Mouse (Mus musculus) MEL (cell line): Measurements from ENCODE around the gene Ctrb1. TPM values are rescaled to one million over a fixed set of nuclear protein-coding genes. Genes with fewer than 3 reads are reported as not detected.

ENCODE experiments used
- DNase-seq: peaks from one replicate; pipeline ENCODE4 v3.0.0; 2011; ENCODE audit warnings: low read depth, low spot score
- H3K27ac ChIP-seq: 2 replicates; pipeline ENCODE4 v1.5.1; 2012; ENCODE audit warnings: low read depth, mild to moderate bottlenecking, control low read depth, low read length, moderate library complexity; ENCODE audit not compliant: control insufficient read depth
- H3K27me3 ChIP-seq, 2 experiments: fragments of 150-350 bp in 1 of 2; sonication (generic) in 1 of 2; 2 replicates each; pipeline ENCODE4 v1.6.1; 2012; ENCODE audit warnings: low read length in 2 of 2, mild to moderate bottlenecking in 2 of 2, improper control_type of control experiment in 1 of 2, moderate library complexity in 1 of 2; ENCODE audit not compliant: insufficient read depth in 2 of 2, control insufficient read depth in 1 of 2
- H3K36me3 ChIP-seq, 2 experiments: 2 replicates each; pipeline ENCODE4 v1.6.1; 2012 to 2014; ENCODE audit warnings: low read length in 2 of 2, improper control_type of control experiment in 1 of 2, inconsistent platforms in 1 of 2, mild to moderate bottlenecking in 1 of 2; ENCODE audit not compliant: insufficient read depth in 2 of 2, control insufficient read depth in 1 of 2
- H3K4me1 ChIP-seq, 2 experiments: fragments of 150-350 bp in 1 of 2; sonication (generic) in 1 of 2; 2 replicates each; pipeline ENCODE4 v1.6.1; 2012; ENCODE audit warnings: low read length in 2 of 2, improper control_type of control experiment in 1 of 2, mild to moderate bottlenecking in 1 of 2; ENCODE audit not compliant: insufficient read depth in 2 of 2, control insufficient read depth in 1 of 2
- H3K4me3 ChIP-seq, 2 experiments: fragments of 150-350 bp in 1 of 2; sonication (generic) in 1 of 2; 2 replicates each; pipeline ENCODE4 v1.5.1; 2012; ENCODE audit warnings: low read depth in 2 of 2, low read length in 2 of 2, mild to moderate bottlenecking in 2 of 2, moderate library complexity in 2 of 2, control low read depth in 1 of 2, improper control_type of control experiment in 1 of 2; ENCODE audit not compliant: control insufficient read depth in 1 of 2, insufficient read depth in 1 of 2
- H3K79me2 ChIP-seq: 2 replicates; pipeline ENCODE4 v1.6.1; 2012; ENCODE audit warnings: mild to moderate bottlenecking, low read length, moderate library complexity; ENCODE audit not compliant: control insufficient read depth, poor library complexity, insufficient read depth
- H3K9ac ChIP-seq: 2 replicates; pipeline ENCODE4 v1.6.1; 2012; ENCODE audit warnings: low read depth, mild to moderate bottlenecking, control low read depth, low read length, moderate library complexity; ENCODE audit not compliant: control insufficient read depth, poor library complexity, severe bottlenecking
- H3K9me3 ChIP-seq: fragments of 150-350 bp; sonication (generic); replicated peaks from 2 replicates; pipeline ENCODE4 v1.6.1; 2012; ENCODE audit warnings: mild to moderate bottlenecking, low read length, improper control_type of control experiment, moderate library complexity; ENCODE audit not compliant: insufficient read depth
- BHLHE40 ChIP-seq: IDR thresholded peaks from 2 replicates; pipeline ENCODE4 v1.6.1; 2012; ENCODE audit warnings: low read depth, mild to moderate bottlenecking, inconsistent platforms, low read length, improper control_type of control experiment, borderline replicate concordance
- CHD1 ChIP-seq: IDR thresholded peaks from 2 replicates; pipeline ENCODE4 v1.6.1; 2012; ENCODE audit warnings: low read depth, mild to moderate bottlenecking, inconsistent platforms, low read length, improper control_type of control experiment
- CHD2 ChIP-seq: IDR thresholded peaks from 2 replicates; pipeline ENCODE4 v1.6.1; 2011; ENCODE audit warnings: low read length, improper control_type of control experiment
- CTCF ChIP-seq, 3 experiments: IDR thresholded peaks in 2 of 3; conservative IDR thresholded peaks in 1 of 3; 2 replicates each; pipeline ENCODE4 v1.5.1; 2011 to 2012; ENCODE audit warnings: low read length in 3 of 3, low read depth in 2 of 3, mild to moderate bottlenecking in 2 of 3, improper control_type of control experiment in 1 of 3, inconsistent platforms in 1 of 3, mixed read lengths in 1 of 3, moderate library complexity in 1 of 3; ENCODE audit not compliant: control insufficient read depth in 1 of 3, insufficient read depth in 1 of 3, poor library complexity in 1 of 3, severe bottlenecking in 1 of 3
- ELF1 ChIP-seq: IDR thresholded peaks from 2 replicates; pipeline ENCODE4 v1.6.1; 2014; ENCODE audit warnings: low read depth, mild to moderate bottlenecking, inconsistent platforms, low read length, improper control_type of control experiment, moderate library complexity
- EP300 ChIP-seq, 2 experiments: IDR thresholded peaks; 2 replicates each; pipeline ENCODE4 v1.6.1; 2011; ENCODE audit warnings: improper control_type of control experiment in 2 of 2, low read length in 2 of 2, low read depth in 1 of 2, mild to moderate bottlenecking in 1 of 2
- GABPA ChIP-seq: IDR thresholded peaks from 2 replicates; pipeline ENCODE4 v1.6.1; 2012; ENCODE audit warnings: low read depth, mild to moderate bottlenecking, inconsistent platforms, low read length, improper control_type of control experiment, moderate library complexity
- GATA1 ChIP-seq: IDR thresholded peaks from 2 replicates; pipeline ENCODE4 v1.6.1; 2011; ENCODE audit warnings: low read depth, low read length, improper control_type of control experiment
- HCFC1 ChIP-seq: IDR thresholded peaks from 2 replicates; pipeline ENCODE4 v1.6.1; 2012; ENCODE audit warnings: low read depth, mild to moderate bottlenecking, inconsistent platforms, low read length, improper control_type of control experiment, moderate library complexity
- JUND ChIP-seq: IDR thresholded peaks from 2 replicates; pipeline ENCODE4 v1.6.1; 2011; ENCODE audit warnings: low read depth, mild to moderate bottlenecking, improper control_type of control experiment, low read length
- KAT2A ChIP-seq: conservative IDR thresholded peaks from 2 replicates; pipeline ENCODE4 v1.6.1; 2012; ENCODE audit warnings: low read depth, low read length, improper control_type of control experiment, inconsistent platforms
- MAFK ChIP-seq: IDR thresholded peaks from 2 replicates; pipeline ENCODE4 v1.6.1; 2011; ENCODE audit warnings: low read depth, mild to moderate bottlenecking, low read length, improper control_type of control experiment, borderline replicate concordance
- MAX ChIP-seq: IDR thresholded peaks from 2 replicates; pipeline ENCODE4 v1.6.1; 2011; ENCODE audit warnings: low read length, improper control_type of control experiment
- MAZ ChIP-seq: IDR thresholded peaks from 2 replicates; pipeline ENCODE4 v1.6.1; 2012; ENCODE audit warnings: low read depth, mild to moderate bottlenecking, inconsistent platforms, low read length, improper control_type of control experiment
- MEF2A ChIP-seq: IDR thresholded peaks from 2 replicates; pipeline ENCODE4 v1.6.1; 2014; ENCODE audit warnings: low read depth, mild to moderate bottlenecking, inconsistent platforms, low read length, improper control_type of control experiment; ENCODE audit not compliant: poor library complexity, insufficient replicate concordance, severe bottlenecking; ENCODE audit errors: extremely low read depth
- MXI1 ChIP-seq: IDR thresholded peaks from 2 replicates; pipeline ENCODE4 v1.6.1; 2011; ENCODE audit warnings: mild to moderate bottlenecking, low read depth, low read length, improper control_type of control experiment
- MYC ChIP-seq: IDR thresholded peaks from 2 replicates; pipeline ENCODE4 v1.6.1; 2011; ENCODE audit warnings: low read depth, mild to moderate bottlenecking, low read length, improper control_type of control experiment, moderate library complexity
- NRF1 ChIP-seq: IDR thresholded peaks from 2 replicates; pipeline ENCODE4 v1.6.1; 2014; ENCODE audit warnings: low read depth, mild to moderate bottlenecking, inconsistent platforms, low read length, improper control_type of control experiment, moderate library complexity; ENCODE audit not compliant: poor library complexity, insufficient read depth, severe bottlenecking
- POLR2AphosphoS5 ChIP-seq: IDR thresholded peaks from 2 replicates; pipeline ENCODE4 v1.6.1; 2012; ENCODE audit warnings: low read depth, borderline replicate concordance, mild to moderate bottlenecking, inconsistent platforms, low read length, moderate library complexity, mixed read lengths
- RAD21 ChIP-seq: IDR thresholded peaks from 2 replicates; pipeline ENCODE4 v1.6.1; 2011; ENCODE audit warnings: mild to moderate bottlenecking, low read depth, low read length, improper control_type of control experiment
- RCOR1 ChIP-seq: IDR thresholded peaks from 2 replicates; pipeline ENCODE4 v1.6.1; 2012; ENCODE audit warnings: low read depth, mild to moderate bottlenecking, inconsistent platforms, low read length, improper control_type of control experiment
- SIN3A ChIP-seq: IDR thresholded peaks from 2 replicates; pipeline ENCODE4 v1.6.1; 2012; ENCODE audit warnings: low read length, improper control_type of control experiment, inconsistent platforms
- TAL1 ChIP-seq: IDR thresholded peaks from 2 replicates; pipeline ENCODE4 v1.6.1; 2012; ENCODE audit warnings: mild to moderate bottlenecking, inconsistent platforms, low read length, moderate library complexity, mixed read lengths
- TBP ChIP-seq: IDR thresholded peaks from 2 replicates; pipeline ENCODE4 v1.8.0; 2011; ENCODE audit warnings: low read depth, low read length, improper control_type of control experiment
- TCF12 ChIP-seq: IDR thresholded peaks from 2 replicates; pipeline ENCODE4 v1.6.1; 2014; ENCODE audit warnings: low read depth, mild to moderate bottlenecking, inconsistent platforms, low read length, improper control_type of control experiment, moderate library complexity
- UBTF ChIP-seq: IDR thresholded peaks from 2 replicates; pipeline ENCODE4 v1.6.1; 2012; ENCODE audit warnings: low read depth, mild to moderate bottlenecking, inconsistent platforms, low read length, improper control_type of control experiment, moderate library complexity, borderline replicate concordance; ENCODE audit not compliant: insufficient read depth
- USF1 ChIP-seq: IDR thresholded peaks from 2 replicates; pipeline ENCODE4 v1.6.1; 2014; ENCODE audit warnings: low read depth, mild to moderate bottlenecking, inconsistent platforms, low read length, improper control_type of control experiment, moderate library complexity
- USF2 ChIP-seq, 2 experiments: IDR thresholded peaks; 2 replicates each; pipeline ENCODE4 v1.6.1; 2011 to 2012; ENCODE audit warnings: improper control_type of control experiment in 2 of 2, low read length in 2 of 2, borderline replicate concordance in 1 of 2, inconsistent platforms in 1 of 2, low read depth in 1 of 2, mild to moderate bottlenecking in 1 of 2; ENCODE audit not compliant: insufficient read depth in 1 of 2
- ZC3H11A ChIP-seq: IDR thresholded peaks from 2 replicates; pipeline ENCODE4 v1.6.1; 2012; ENCODE audit warnings: low read depth, mild to moderate bottlenecking, inconsistent platforms, low read length, improper control_type of control experiment
- polyA plus RNA-seq, 2 experiments: library from polyadenylated mRNA; stranded (reverse) in 1 of 2; unstranded in 1 of 2; fragments of >175 nt in 1 of 2; fragments of >200 nt in 1 of 2; gene quantifications; 2 replicates each; pipeline versions ENCODE4 v1.2.1 to v1.2.4; 2012; ENCODE audit warnings: low replicate concordance in 2 of 2, low read depth in 1 of 2; ENCODE audit not compliant: insufficient read length in 2 of 2, insufficient read depth in 1 of 2, missing spikeins in 1 of 2
- total RNA-seq: library from RNA; depleted of rRNA; stranded (reverse); fragments of 300-350 nt; gene quantifications from 2 replicates; pipeline ENCODE4 v1.2.3, GENCODE M21; 2012

Ctrb1 gene
- total and polyA plus RNA-seq, 3 experiments = not detected

DNA sequence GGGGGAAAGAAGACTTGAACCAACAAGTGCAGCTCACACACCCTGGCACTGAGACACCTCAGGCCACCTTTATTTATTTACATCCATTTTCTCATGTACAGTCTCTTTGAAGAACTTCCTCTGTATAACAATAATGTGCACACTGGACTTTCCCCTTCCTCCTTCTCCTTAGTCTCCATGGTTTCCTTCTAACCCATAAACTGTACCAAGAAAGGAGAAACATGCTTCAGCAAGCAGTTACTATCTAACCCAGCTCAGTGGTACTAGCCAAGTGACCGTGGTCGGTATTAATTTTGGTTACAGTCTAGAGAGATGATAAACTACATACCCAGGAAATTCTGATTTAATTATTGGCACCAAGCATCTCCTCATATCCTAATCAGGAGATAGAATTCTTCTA, 37.3 kb downstream of the Ctrb1 start:
- H3K27me3 ChIP-seq = no peaks in the 10 kb centered on the region
- no peak overlapping the region for H3K27ac ChIP-seq
- no peak for DNase-seq
- no peak overlapping the region for H3K4me3 ChIP-seq
- no peaks in the 10 kb centered on the region for H3K9me3 ChIP-seq
- TF ChIP-seq MAFK (no peak), MXI1 (no peak), ZC3H11A (no peak), MAZ (no peak), GABPA (no peak), CHD1 (no peak), MEF2A (no peak), USF2 (IDR thresholded peaks at IDR 0.05; ENCODE audit: borderline replicate concordance in 1 of 2, insufficient read depth in 1 of 2, low read depth in 1 of 2, low read length in 2 of 2) (no peak), GATA1 (no peak), ELF1 (no peak), MAX (no peak), SIN3A (no peak), RAD21 (no peak), NRF1 (no peak)
- peaks cover 2 to 21% of the 10 kb centered on the region in 2 experiments for H3K36me3 ChIP-seq
- H3K4me1 ChIP-seq = peaks cover 10 to 20% of the 10 kb centered on the region in 2 experiments
- H3K9ac ChIP-seq = no peak overlapping the region
- peaks cover 26% of the 10 kb centered on the region for H3K79me2 ChIP-seq

- H3K27ac ChIP-seq = no peak overlapping the region
- H3K4me1 ChIP-seq = peaks cover 3 to 10% of the 10 kb centered on the region in 2 experiments; a peak in 2 of 4 replicates
- H3K9ac ChIP-seq = no peak overlapping the region
- no peak overlapping the region for H3K4me3 ChIP-seq
- TF ChIP-seq TBP = no peak
- no peak for TF ChIP-seq MYC
- no peak for TF ChIP-seq KAT2A
- no peak for TF ChIP-seq POLR2AphosphoS5
- TF ChIP-seq TCF12 = no peak
- TF ChIP-seq GABPA = no peak
- TF ChIP-seq CTCF (IDR thresholded peaks at IDR 0.05 in 2 of 3, conservative IDR thresholded peaks at IDR 0.05 in 1 of 3; ENCODE audit: control insufficient read depth in 1 of 3, insufficient read depth in 1 of 3, low read depth in 2 of 3, low read length in 3 of 3, poor library complexity in 1 of 3, severe bottlenecking in 1 of 3) = no peak
- no peak for TF ChIP-seq MEF2A
- no peak for TF ChIP-seq JUND
- TF ChIP-seq TAL1 = no peak
- TF ChIP-seq MAZ = no peak
- TF ChIP-seq RCOR1 = no peak
- no peak for TF ChIP-seq CHD2
- TF ChIP-seq UBTF = no peak
- no peak for TF ChIP-seq USF1
- TF ChIP-seq BHLHE40 = no peak
- no peak for TF ChIP-seq EP300 (IDR thresholded peaks at IDR 0.05; ENCODE audit: low read depth in 1 of 2, low read length in 2 of 2)
- TF ChIP-seq USF2 (IDR thresholded peaks at IDR 0.05; ENCODE audit: borderline replicate concordance in 1 of 2, insufficient read depth in 1 of 2, low read depth in 1 of 2, low read length in 2 of 2) = no peak
- no peak for TF ChIP-seq HCFC1
- TF ChIP-seq, all 39 proteins: peak for 0
- Histone ChIP-seq H3K9me3 (no peaks in the 10 kb centered on the region), H3K27me3 (no peaks in the 10 kb centered on the region), H3K79me2 (peaks cover 31% of the 10 kb centered on the region), H3K36me3 (peaks cover 2 to 9% of the 10 kb centered on the region in 2 experiments)
- DNase-seq = no peak
Measured at GRCm38 (mm10) chr8:111650651-111651050, 40.2 kb downstream of the Ctrb1 start.
